Mouse (Mus musculus): ENCODE results near the gene Cwc25. TPM values are rescaled to one million over a fixed set of nuclear protein-coding genes. Genes with fewer than 3 reads are reported as not detected.
A peak's percentile ranks its signal among the peaks of the same experiment; 100 is the strongest.

The Cwc25 gene
- polyA plus RNA-seq, 1 experiment from 2014 or later = 13.4 TPM

DNA sequence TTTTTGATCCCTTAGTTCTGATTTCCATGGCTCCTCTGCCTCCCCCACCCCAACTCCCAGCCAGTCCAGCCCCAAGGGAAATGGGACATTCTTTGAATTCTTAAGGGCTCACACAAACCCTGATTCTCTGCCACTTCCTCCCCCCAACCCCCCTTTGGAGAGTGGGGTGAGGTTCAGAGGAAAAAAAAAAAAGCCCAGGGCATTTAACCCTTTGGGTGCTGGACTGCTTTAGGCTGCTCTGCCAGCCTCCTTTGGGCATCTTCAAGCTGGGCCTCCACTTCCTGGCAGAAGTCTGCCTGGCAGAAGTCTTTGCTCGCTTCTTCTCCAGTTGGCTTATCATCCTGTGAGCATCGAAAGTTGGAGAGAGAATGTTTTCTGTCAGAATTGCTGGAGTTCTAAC is 41.7 kb upstream of the Cwc25 start:
- H3K9me3 ChIP-seq = no peaks in the 10 kb centered on the region
- peak overlapping the region; percentile 10; the same call in 1 of the 2 replicates for H3K4me2 ChIP-seq (replicated peaks)
- H3K4me3 ChIP-seq (replicated peaks) = no peak overlapping the region
- ATAC-seq = no peak
- H3K9ac ChIP-seq = no peak overlapping the region; the same call in 1 of the 2 replicates
- H3K27ac ChIP-seq = peak overlapping the region; percentile 71
- 47% methylated on average over 2 of the region's 2 CpGs for whole genome bisulfite sequencing
- peaks cover 91% of the 10 kb centered on the region for H3K4me1 ChIP-seq (replicated peaks)
- H3K27me3 ChIP-seq (replicated peaks) = no peaks in the 10 kb centered on the region
- peaks cover 8% of the 10 kb centered on the region; the same call in 1 of the 2 replicates for H3K36me3 ChIP-seq

DNA sequence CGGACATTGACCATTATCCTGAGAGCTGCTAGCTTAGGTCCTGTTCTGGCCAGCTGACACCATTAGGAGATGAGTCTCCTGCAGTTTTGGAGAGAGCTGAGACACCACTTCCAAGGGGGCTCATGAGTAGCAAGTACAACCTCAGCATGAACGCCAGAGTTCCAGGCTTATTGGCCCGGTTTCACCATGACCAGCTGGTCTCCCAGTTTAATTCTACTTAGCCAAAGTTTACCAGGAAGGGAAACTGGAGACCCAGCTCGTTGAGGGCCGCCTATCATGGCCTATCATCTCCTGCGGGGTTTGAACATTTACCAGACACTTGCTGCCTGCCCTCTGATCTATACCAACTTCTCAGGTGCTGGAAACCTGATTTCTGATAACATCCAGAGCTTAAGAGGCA is 41.3 kb upstream of the Cwc25 start:
- H3K36me3 ChIP-seq = peaks cover 8% of the 10 kb centered on the region; the same call in 1 of the 2 replicates
- H3K4me2 ChIP-seq (replicated peaks) = peak overlapping the region; percentile 10; the same call in 1 of the 2 replicates
- no peak overlapping the region for H3K4me3 ChIP-seq (replicated peaks)
- WGBS = 16% methylated on average over 6 of the region's 6 CpGs
- no peak overlapping the region; the same call in 1 of the 2 replicates for H3K9ac ChIP-seq
- peak overlapping the region; percentile 71 for H3K27ac ChIP-seq
- ATAC-seq = no peak
- peaks cover 87% of the 10 kb centered on the region for H3K4me1 ChIP-seq (replicated peaks)
- no peaks in the 10 kb centered on the region for H3K27me3 ChIP-seq (replicated peaks)
- H3K9me3 ChIP-seq = no peaks in the 10 kb centered on the region

DNA sequence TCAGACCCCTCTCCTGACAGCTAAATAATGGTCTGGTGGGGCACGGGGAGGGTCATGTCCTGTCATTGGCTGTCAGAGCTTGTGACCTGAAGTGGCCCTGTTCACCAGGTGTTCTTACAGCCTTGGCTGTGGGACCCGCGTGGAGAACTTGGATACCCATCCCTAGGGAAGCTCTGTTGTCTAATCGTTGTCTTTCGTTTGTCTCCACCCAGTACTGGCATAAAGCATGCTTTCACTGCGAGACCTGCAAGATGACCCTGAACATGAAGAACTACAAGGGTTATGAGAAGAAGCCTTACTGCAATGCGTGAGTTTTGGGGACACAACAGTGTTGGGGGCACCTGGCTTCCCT is 40.2 kb upstream of the Cwc25 start:
- no peaks in the 10 kb centered on the region for H3K9me3 ChIP-seq
- peaks cover 88% of the 10 kb centered on the region for H3K4me1 ChIP-seq (replicated peaks)
- no peak overlapping the region for H3K4me3 ChIP-seq (replicated peaks)
- peak overlapping the region; percentile 51 for H3K4me2 ChIP-seq (replicated peaks)
- 58% methylated on average over 7 of the region's 7 CpGs for WGBS
- H3K27me3 ChIP-seq (replicated peaks) = no peaks in the 10 kb centered on the region
- H3K9ac ChIP-seq = no peak overlapping the region
- ATAC-seq = no peak
- peak overlapping the region; percentile 86; the same call in 1 of the 2 replicates for H3K27ac ChIP-seq
- peaks cover 8% of the 10 kb centered on the region; the same call in 1 of the 2 replicates for H3K36me3 ChIP-seq

DNA sequence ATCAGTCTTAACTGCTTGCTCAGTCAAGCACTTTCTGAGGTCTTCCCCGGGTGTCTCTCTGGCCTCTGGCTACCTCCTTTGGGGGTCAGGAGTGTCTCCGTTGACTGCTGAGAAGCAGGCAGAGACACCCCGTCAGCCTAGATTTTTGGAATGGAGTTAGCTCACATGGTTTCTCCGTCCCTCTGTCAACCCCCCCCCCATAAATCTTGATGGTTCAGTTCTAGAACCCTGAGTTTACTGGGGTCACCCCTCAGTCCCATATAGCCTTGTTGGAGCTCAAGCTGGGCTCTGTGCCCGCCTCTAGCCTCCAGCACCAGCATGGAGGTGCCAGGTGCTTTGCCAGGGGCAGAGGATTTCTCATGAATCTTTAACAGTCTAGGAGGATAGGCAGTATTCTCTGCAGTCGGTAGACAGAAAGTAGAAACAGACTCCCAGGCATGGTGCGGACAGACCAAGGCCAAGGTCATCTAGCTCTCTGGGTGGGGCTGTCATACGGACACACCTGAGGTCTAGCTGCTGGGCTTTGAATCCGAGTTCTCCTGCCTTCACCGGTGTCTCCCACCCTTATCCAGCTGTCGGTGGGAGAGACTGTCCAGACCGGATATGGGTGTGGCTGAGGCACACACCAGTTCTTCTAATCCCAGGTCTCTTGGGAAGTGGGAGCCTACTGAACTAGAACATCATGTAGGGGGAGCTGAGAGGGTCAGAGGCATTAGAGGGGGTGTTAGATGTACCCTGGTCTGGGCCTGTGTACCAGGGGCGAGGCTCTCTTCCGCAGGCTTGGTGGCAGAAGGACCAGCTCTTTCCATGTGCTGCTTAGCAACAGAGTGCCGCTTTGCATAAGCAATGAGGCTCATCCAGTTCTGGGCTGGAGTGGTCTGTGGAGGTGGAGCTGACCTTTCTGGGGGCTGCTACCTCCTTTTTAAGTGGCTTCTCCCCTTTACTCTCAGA is 39.6 kb upstream of the Cwc25 start:
- H3K4me3 ChIP-seq (replicated peaks) = no peak overlapping the region
- H3K27me3 ChIP-seq (replicated peaks) = no peaks in the 10 kb centered on the region
- no peak for ATAC-seq
- WGBS = 17% methylated on average over 15 of the region's 15 CpGs
- peak overlapping the region; percentile 38 for H3K9ac ChIP-seq
- peaks cover 87% of the 10 kb centered on the region for H3K4me1 ChIP-seq (replicated peaks)
- H3K9me3 ChIP-seq = no peaks in the 10 kb centered on the region
- H3K27ac ChIP-seq = peak overlapping the region; percentile 86
- H3K36me3 ChIP-seq = peaks cover 8% of the 10 kb centered on the region; the same call in 1 of the 2 replicates
- H3K4me2 ChIP-seq (replicated peaks) = peak overlapping the region; percentile 51

DNA sequence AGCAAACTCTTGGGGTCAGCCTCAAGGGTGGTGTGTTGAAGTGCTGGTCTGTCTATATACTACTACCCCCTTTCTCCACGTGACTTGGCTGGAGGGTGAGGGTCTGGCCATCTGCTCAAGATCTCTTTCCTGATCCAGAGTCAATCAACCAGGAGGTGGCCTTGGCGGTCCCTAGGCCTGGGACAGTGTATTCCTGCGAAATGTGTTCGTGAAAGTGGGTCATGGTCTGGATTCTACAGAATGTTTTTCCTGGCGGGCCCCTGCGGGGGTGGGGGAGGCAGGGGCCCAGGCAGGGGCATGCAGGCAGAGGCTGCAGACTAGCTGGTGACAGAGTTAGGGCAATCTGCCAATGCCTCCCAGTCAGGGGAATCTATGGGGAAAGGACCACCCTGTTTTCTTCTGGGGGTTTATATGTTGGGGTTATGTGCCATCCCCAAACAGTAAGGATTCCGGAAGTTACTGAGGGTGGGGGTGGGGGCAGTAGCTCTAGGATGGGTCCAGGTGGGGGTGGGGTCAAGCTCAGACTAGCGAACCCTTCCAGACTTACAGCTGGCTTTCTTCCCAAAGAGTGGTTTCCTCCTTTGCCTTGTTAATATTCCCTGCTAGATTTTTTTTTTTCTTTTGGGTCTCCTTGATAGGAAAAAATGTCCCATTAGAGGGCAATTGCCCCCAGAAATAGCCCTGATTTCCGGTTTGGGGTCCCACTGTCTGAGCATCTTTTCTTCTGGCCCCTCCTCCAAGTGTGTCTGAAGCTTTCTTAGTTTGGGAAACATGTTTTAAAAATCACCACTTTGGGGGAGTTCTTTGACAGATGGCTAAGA is 38.7 kb upstream of the Cwc25 start:
- Histone ChIP-seq H3K9me3 (no peaks in the 10 kb centered on the region), H3K4me1 (replicated peaks) (peaks cover 79% of the 10 kb centered on the region), H3K27me3 (replicated peaks) (no peaks in the 10 kb centered on the region), H3K9ac (peak overlapping the region; percentile 5; the same call in 1 of the 2 replicates), H3K4me3 (replicated peaks) (no peak overlapping the region), H3K27ac (peak overlapping the region; percentile 86), H3K36me3 (peaks cover 8% of the 10 kb centered on the region; the same call in 1 of the 2 replicates), H3K4me2 (replicated peaks) (peak overlapping the region; percentile 51)
- no peak for ATAC-seq
- WGBS = 11% methylated on average over 9 of the region's 9 CpGs

DNA sequence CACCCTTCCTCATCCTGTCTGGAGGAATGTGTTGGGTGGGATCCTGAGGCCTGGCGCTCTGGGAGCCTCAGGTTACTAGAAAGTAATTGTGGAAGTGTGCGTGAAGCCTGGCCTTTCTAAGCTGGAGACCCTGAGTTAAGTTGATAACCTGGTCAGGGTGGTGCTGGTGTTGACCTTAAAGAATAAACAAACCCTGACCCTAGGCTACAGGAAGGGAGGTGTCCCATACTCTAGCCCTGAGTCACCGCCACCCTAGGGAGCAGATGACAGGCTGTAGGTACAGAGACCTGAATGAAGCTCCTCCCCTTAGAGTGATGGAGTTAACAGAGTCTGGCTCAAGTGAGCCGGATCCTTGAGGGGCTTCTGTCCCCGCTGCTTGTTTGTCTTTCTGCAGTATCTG is 37.5 kb upstream of the Cwc25 start:
- peak overlapping the region; percentile 3; the same call in 1 of the 2 replicates for H3K4me2 ChIP-seq (replicated peaks)
- peaks cover 67% of the 10 kb centered on the region for H3K4me1 ChIP-seq (replicated peaks)
- H3K4me3 ChIP-seq (replicated peaks) = no peak overlapping the region
- 51% methylated on average over 5 of the region's 5 CpGs for WGBS
- ATAC-seq = no peak
- H3K36me3 ChIP-seq = peaks cover 6% of the 10 kb centered on the region; the same call in 1 of the 2 replicates
- H3K9me3 ChIP-seq = no peaks in the 10 kb centered on the region
- H3K27ac ChIP-seq = peak overlapping the region; percentile 86; the same call in 1 of the 2 replicates
- no peak overlapping the region for H3K9ac ChIP-seq
- H3K27me3 ChIP-seq (replicated peaks) = no peaks in the 10 kb centered on the region

DNA sequence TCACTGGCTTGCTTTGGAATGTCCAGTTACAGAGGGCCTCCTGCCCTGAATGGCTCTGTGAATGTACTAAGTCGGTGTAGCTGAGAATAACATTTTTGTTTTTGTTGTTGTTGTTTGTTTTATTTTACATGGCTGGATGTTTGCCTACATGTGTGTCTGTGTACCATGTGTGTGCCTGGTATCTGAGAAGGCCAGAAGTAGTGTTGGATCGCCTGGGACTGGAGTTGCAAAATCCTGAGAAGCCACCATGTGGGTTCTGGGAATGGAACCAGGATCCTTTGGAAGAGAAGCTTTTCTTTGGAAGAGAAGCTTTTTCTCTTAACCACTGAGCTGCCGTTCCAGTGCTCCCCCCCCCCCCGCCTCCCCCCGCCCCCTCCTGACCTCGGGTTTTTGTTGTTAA is 36.1 kb upstream of the Cwc25 start:
- H3K4me1 ChIP-seq (replicated peaks) = peaks cover 60% of the 10 kb centered on the region
- 30% methylated on average over 6 of the region's 6 CpGs for WGBS
- H3K27ac ChIP-seq = peak overlapping the region; percentile 99
- no peak overlapping the region for H3K4me3 ChIP-seq (replicated peaks)
- no peaks in the 10 kb centered on the region for H3K27me3 ChIP-seq (replicated peaks)
- no peaks in the 10 kb centered on the region for H3K9me3 ChIP-seq
- no peak for ATAC-seq
- H3K9ac ChIP-seq = no peak overlapping the region
- peaks cover 2% of the 10 kb centered on the region; the same call in 1 of the 2 replicates for H3K36me3 ChIP-seq
- peak overlapping the region; percentile 83 for H3K4me2 ChIP-seq (replicated peaks)

DNA sequence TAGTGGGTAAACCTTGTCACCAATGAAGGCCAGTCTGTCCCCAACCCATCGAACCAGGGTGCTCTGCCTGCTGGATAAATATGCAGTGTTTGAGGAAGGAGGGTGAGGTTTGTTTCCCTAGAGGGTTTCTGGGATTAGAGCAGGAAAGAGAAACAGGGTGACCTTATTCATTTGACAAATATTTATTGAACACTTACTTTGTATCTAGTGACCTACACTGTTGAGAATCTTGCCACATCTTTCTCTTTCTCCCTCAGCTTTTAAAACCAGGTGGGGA is 35.8 kb upstream of the Cwc25 start:
- Histone ChIP-seq H3K4me2 (replicated peaks) (peak overlapping the region; percentile 83), H3K4me1 (replicated peaks) (peaks cover 58% of the 10 kb centered on the region), H3K36me3 (no peaks in the 10 kb centered on the region), H3K27ac (peak overlapping the region; percentile 99), H3K9ac (peak overlapping the region; percentile 94; the same call in 1 of the 2 replicates), H3K4me3 (replicated peaks) (peak overlapping the region; percentile 94), H3K27me3 (replicated peaks) (no peaks in the 10 kb centered on the region), H3K9me3 (no peaks in the 10 kb centered on the region)
- no peak for ATAC-seq
- 17% methylated on average over 1 of the region's 1 CpGs for WGBS

DNA sequence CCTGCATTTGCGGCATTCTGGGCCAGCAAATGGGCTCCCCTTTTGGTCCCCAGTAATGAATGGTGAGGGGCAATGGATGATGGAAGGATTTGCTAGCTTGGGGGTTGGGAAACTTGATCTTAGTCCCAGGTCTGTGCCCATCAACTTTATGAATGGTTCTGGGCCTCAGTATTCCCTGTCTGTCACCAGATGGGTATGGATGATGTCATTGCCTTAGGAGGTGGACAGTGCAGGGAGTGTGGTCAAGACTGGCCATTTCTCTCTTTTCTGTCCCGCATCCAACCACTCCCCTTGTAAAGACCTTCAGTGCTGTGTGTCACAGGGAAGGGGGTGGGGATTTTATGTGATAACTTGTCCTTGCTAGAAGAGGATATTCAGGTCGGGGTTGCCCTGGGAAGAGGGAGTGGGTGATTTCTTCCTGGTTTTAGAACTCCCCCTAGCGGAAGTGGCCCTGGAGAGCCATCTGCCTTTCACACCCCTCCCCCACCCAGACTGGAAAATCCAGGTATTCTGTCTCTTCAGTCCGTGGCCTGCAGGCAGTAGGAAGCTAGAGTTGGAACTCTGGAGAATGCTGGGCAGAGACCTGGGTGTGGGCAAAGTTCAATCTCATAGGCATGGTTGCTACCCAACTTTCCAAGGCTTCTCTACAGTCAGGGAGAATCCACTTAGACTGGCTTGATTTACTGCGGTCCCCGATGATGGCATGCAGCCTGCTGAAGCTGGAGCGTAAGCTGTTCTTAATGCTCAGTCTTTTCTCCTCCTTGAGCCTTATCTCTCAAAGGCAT is 35.2 kb upstream of the Cwc25 start:
- H3K36me3 ChIP-seq = no peaks in the 10 kb centered on the region
- peak overlapping the region; percentile 83 for H3K4me2 ChIP-seq (replicated peaks)
- ATAC-seq = peak; percentile 6
- H3K4me1 ChIP-seq (replicated peaks) = peaks cover 53% of the 10 kb centered on the region
- H3K27me3 ChIP-seq (replicated peaks) = no peaks in the 10 kb centered on the region
- peak overlapping the region; percentile 94; the same call in 1 of the 2 replicates for H3K9ac ChIP-seq
- no peaks in the 10 kb centered on the region for H3K9me3 ChIP-seq
- WGBS = 15% methylated on average over 8 of the region's 8 CpGs
- peak overlapping the region; percentile 99 for H3K27ac ChIP-seq
- H3K4me3 ChIP-seq (replicated peaks) = peak overlapping the region; percentile 94

DNA sequence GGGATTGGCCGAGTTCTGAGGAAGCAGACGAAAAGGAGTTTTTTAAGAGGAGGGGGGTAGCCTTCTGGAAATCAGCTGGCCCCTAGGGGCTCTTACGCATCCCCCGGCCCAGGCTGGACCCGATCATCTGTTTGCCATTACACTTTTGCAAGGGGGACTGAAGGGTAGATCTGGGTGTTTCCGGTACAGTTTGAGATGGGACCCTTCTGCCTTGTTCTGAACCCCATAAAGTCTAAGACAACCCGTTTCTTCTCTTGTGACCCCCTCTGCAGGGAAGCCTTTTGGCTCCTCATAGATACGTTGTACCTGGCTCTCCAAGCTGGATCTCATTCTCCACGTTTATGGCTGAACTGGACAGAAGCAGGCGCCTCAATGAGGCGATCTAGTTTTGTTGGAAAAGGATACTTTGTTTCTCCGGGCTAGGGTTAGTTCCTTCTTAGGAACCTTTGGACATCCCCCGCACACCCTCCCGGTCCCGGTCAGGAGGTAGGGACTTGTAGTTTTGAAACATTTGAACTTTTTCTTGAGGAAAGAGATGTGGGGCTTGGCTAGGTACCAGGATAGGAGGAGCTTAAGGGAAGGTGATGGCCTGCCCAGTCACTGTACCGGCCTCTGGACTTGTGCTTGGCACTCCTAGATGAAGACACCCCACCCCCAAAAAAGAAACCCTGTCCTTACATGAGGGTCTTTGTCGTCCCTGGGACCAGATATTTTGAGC is 34.5 kb upstream of the Cwc25 start:
- peak overlapping the region; percentile 94 for H3K4me3 ChIP-seq (replicated peaks)

More for the DNA sequence above, 34.5 kb upstream of the Cwc25 start:
- H3K27ac ChIP-seq = peak overlapping the region; percentile 99
- WGBS = 2% methylated on average over 17 of the region's 17 CpGs
- ATAC-seq = no peak
- no peaks in the 10 kb centered on the region for H3K9me3 ChIP-seq
- H3K9ac ChIP-seq = peak overlapping the region; percentile 94
- no peaks in the 10 kb centered on the region for H3K27me3 ChIP-seq (replicated peaks)
- H3K4me2 ChIP-seq (replicated peaks) = peak overlapping the region; percentile 83
- no peaks in the 10 kb centered on the region for H3K36me3 ChIP-seq
- H3K4me1 ChIP-seq (replicated peaks) = peaks cover 46% of the 10 kb centered on the region
